Mouse (Mus musculus) megakaryocyte progenitor cell, adult 5-6 weeks (primary cell): Measurements from ENCODE around the gene Zfp524. TPM values are rescaled to one million over a fixed set of nuclear protein-coding genes. Genes with fewer than 3 reads are reported as not detected.
"Not testable (repeated sequence)": the region's sequence is repeated elsewhere in the genome, so short reads cannot be mapped to it uniquely, and the experiment has no call there.

ENCODE experiments used
- ATAC-seq: replicated peaks from 2 replicates; pipeline ENCODE4 v1.8.0; 2016; ENCODE audit warnings: mild to moderate bottlenecking, moderate TSS enrichment, inconsistent platforms; ENCODE audit not compliant: poor library complexity
- total RNA-seq, 2 experiments: library from RNA; stranded (forward) in 1 of 2; stranded (reverse) in 1 of 2; fragments of 157-497, 149-512 nt in 1 of 2; fragments of 200-1000 nt in 1 of 2; gene quantifications; 2 replicates each; pipeline versions ENCODE4 v1.2.3 to v1.2.4; 2015 to 2017

Zfp524 gene
- total RNA-seq (2015) (11.0 and 13.0 TPM in 2 replicates), total RNA-seq (2017) (5.5 and 7.4 TPM in 2 replicates)

DNA sequence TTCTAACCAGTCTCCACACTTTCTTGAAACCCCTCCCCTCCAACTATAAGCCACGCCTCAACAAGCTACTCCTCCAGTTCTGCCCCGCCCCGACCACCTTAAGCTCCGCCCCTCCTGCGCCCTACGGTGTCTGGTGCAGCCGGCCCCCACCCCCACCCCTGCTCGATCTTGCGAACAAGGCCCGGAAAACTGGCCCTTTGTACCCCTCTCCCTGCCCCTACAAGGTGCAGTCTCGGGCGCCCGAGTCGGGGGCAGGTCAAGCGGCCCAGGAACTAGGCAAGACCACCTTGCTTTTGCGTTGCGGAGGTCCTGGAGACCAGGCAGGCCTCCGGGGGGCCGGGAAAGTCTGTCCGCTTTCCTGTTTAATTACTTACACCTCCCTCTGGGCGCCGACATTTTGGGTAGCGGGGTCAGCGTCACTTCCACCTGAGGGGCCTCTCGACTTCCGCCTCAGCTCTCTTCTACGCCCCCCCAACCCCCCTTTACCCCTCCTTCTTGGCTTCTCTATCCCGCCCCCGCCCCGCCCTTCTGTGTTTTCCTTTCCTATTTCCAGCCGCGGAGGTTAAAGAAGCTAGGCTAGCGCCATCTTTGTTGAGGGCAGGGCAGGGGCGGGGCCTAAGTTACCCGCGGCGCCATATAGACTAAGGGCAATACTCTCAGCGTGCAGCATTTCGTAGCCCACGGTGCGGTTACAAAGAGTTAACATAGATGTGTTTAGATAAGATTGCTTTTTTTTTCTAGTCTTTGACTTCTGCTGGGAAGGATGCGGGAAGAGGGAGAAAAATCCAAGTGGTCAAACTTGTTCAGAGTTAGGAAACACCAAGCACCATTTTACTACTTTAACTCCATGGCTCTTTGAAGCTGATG is at the start of gene Zfp524, which contains the start of gene Fiz1:
Gene Zfp524, plus strand, starts transcription at position 165 of the 867 bp plus-strand sequence.
Gene Fiz1, minus strand, starts transcription at position 447 of the 867 bp plus-strand sequence.
- peak; percentile 67 for ATAC-seq

- ATAC-seq: no peak
These were observed 49.2 kb upstream of the Zfp524 start for GRCm38 (mm10) chr7:4964988-4965387.

GRCm38 (mm10) chr7:4971068-4971467 is 43.1 kb upstream of the Zfp524 start, which contains the start of gene Sbk3:
Gene Sbk3 (minus strand): TSS chr7:4971168.
- ATAC-seq: no peak

- ATAC-seq: peak; percentile 45; the same call in 1 of the 2 replicates
These were observed 42.5 kb upstream of the Zfp524 start for GRCm38 (mm10) chr7:4971710-4972109.

DNA sequence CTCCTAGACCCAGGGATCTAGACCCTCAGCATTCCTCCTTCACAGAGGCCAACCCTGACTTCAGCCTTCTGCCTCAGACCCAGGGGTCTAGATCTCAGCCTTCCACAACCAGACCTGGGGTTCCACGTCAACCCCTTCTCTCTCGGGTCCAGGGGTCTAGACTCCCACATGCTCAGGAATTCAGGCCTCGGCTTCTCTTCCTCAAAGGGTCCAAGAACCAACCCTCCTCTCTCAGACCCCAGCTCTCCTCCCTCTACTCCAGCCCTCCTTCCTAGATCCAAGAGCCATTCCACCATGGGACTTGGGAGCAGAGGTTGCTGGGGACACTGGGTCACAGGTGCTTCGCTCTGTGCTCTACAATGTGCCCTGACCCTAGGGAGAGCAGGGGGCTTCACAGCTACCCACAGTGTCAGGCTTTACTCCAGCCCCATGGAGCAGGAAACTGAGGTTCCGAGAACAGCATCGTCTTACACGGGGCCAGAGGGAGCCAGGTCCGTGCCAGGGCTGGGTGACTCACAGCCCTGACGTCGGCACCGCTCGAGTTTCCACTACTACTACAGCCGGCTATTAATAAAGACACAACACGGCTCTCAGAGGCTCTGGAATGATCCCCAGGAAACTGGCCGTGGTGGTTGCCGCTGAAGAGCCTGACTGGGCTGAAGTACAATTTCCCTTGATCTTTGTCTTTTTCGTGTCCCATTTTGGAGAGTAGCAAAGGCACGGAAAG is 41.7 kb upstream of the Zfp524 start:
- no peak for ATAC-seq

DNA sequence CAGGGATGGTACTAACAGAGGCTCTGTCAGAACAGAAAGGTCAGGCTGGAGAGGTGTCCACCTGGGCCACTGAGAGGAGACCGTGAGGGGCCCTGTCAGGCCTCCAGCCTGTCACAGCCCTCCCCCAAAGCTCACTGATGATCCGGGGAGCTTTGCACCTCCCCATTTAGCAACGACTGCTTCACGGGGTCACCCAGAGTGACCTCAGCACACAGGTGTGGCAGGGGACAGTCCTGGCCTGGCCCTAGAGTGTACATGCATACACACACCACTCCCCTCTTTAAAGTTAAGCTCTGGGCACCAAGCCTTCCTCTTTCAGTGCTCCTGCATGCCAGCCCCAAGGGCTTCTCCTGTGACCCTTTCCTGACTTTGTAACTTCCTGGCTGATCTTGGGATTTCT is 38.8 kb upstream of the Zfp524 start:
- ATAC-seq: no peak

- no peak for ATAC-seq
These were observed 37.4 kb upstream of the Zfp524 start for GRCm38 (mm10) chr7:4976832-4977231.

GRCm38 (mm10) chr7:4988250-4988649 is 26.0 kb upstream of the Zfp524 start:
- ATAC-seq: no peak

GRCm38 (mm10) chr7:4993347-4993998 is 20.7 kb upstream of the Zfp524 start:
- no peak for ATAC-seq

DNA sequence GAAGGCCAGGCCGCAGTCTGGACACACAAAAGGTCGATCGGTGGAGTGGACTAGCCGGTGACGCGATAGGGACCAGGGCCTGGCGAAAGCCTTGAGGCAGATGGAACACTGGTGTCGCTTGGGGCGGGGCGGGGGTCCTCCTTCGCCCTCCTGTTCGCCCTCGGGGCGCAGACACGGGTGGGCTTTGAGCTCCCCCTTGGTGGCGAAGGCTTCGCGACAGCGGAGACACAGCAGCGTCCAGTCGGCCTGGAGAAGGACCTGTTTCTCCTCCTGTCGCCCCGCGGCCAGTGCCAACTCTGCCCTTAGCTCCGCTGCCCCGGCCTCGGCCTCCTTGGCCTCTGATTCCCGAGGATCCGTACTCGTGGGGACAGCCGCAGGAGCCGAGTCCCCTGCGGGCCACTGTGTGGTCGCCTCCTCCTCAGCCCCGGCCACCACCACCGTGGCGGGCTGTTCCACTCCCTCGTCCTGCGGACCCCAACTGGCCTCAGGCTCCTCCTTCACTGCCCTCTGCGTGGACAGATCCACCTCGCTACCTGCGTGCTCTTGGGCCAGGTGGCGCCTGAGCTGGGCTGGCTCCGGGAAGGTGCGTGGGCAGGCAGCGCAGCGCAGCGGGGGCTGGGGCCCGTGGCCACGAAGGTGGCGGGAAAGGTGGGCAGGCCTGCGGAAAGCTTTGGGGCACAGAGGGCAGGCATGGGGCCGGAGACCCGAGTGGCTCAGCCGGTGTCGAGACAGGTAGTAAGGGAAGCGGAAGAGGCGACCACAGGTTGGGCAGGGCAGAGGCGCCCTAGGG is 20.0 kb upstream of the Zfp524 start:
- no peak for ATAC-seq

- no peak for ATAC-seq
These were observed 18.8 kb upstream of the Zfp524 start for GRCm38 (mm10) chr7:4995268-4996002.

DNA sequence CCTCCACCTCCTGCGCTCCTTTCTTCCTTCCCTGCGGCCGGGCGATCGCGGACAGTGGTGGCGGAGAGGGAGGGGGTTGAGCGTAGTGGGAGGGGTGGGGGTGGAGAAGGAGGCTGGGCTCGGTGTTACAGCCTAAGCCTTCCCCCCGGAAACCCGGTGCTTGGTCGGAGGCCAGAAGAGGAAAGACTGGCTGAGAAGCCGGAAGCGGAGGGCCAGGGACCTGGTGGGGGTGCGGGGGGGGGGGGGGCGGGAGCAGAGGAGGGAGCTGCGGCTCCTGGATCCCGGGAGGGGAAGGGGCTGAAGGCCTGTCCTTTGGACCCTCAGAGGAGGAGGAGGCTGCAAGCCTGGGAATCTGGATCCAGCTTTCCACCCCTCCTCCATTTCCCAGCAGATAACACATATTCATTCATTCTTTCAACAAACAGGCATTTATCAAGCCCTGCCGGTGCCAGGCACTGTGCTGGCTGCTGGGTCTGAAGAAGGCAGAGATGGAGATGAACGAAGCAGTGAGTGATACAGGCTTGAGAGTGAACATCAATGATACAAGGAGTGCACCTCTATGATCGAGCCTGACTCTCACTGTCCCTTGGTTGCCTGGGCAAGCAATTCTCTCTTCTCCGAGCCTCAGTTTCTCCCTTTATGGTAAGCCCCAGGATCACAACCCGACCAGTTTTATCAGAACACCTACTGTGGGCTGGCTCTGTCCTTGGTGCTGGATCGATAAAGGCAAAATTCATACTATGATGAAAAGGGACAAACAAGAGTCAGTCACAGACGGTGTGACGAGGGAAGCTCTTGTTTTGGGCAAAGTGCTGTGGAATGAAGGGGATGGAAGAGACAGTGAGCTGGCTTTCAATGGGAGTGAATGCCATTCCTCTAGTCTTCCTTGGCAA is 18.0 kb upstream of the Zfp524 start, which contains the start of gene Zfp579:
Gene Zfp579, minus strand, starts transcription at position 156 of the 893 bp plus-strand sequence.
- peak; percentile 91 for ATAC-seq

- no peak for ATAC-seq
These were observed 17.3 kb upstream of the Zfp524 start for GRCm38 (mm10) chr7:4996934-4997333.

DNA sequence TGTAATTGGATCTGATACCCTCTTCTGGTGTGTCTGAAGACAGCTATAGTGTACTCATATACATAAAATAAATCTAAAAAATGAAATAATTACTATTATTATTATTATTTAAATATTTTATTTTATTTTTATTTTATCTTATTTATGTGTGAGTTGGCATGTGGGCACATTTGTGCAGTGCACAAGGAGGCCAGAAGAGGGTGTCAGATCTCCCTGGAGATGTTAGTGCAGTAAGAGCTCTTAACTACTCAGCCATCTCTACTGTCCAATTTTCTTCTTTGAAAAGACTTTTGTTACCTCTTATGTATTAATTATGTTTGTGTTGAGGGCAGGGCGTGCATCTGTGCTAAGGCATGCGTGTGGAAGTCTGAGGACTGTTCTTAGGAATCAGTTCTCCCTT is 14.3 kb upstream of the Zfp524 start:
- ATAC-seq: peak; percentile 48; the same call in 1 of the 2 replicates

- not testable (repeated sequence) for ATAC-seq
These were observed 11.3 kb upstream of the Zfp524 start for GRCm38 (mm10) chr7:5002876-5003275.

GRCm38 (mm10) chr7:5008229-5008628 is 6.0 kb upstream of the Zfp524 start:
- no peak for ATAC-seq

GRCm38 (mm10) chr7:5012681-5013513 is 1.3 kb upstream of the Zfp524 start:
- ATAC-seq: no peak
